Mouse (Mus musculus): Measurements from ENCODE around the gene Glis3. TPM values are rescaled to one million over a fixed set of nuclear protein-coding genes. Genes with fewer than 3 reads are reported as not detected.

The Glis3 gene
- polyA plus RNA-seq, 1 experiment from 2014 or later = 0.27 TPM

- Histone ChIP-seq H3K36me3 (ENCODE audit: control insufficient read depth, insufficient read depth) (no peaks in the 10 kb centered on the region), H3K9me3 (replicated peaks; ENCODE audit: control insufficient read depth, low read length) (no peaks in the 10 kb centered on the region), H3K27ac (ENCODE audit: low read length) (no peak overlapping the region), H3K4me2 (ENCODE audit: low read depth, low read length) (no peak overlapping the region), H3K9ac (ENCODE audit: low read depth, low read length) (no peak overlapping the region), H3K4me1 (ENCODE audit: control insufficient read depth, low read depth, low read length) (no peaks in the 10 kb centered on the region), H3K4me3 (ENCODE audit: low read depth, low read length) (no peak overlapping the region), H3K27me3 (ENCODE audit: control insufficient read depth, insufficient read depth, low read depth, low read length) (no peaks in the 10 kb centered on the region)
- WGBS (ENCODE audit: insufficient replicate concordance) = 56% methylated on average over 7 of the region's 7 CpGs
- no peak for ATAC-seq (ENCODE audit: low read depth)
Observed at GRCm38 (mm10) chr19:28591736-28592477, 88.0 kb downstream of the Glis3 start.

- no peak for ATAC-seq (ENCODE audit: low read depth)
- H3K4me3 ChIP-seq (ENCODE audit: low read depth, low read length) = no peak overlapping the region
- H3K4me1 ChIP-seq (ENCODE audit: control insufficient read depth, low read depth, low read length) = no peaks in the 10 kb centered on the region
- no peak overlapping the region for H3K27ac ChIP-seq (ENCODE audit: low read length)
- no peaks in the 10 kb centered on the region for H3K36me3 ChIP-seq (ENCODE audit: control insufficient read depth, insufficient read depth)
- no peaks in the 10 kb centered on the region for H3K27me3 ChIP-seq (ENCODE audit: control insufficient read depth, insufficient read depth, low read depth, low read length)
- 62% methylated on average over 8 of the region's 8 CpGs for WGBS (ENCODE audit: insufficient replicate concordance)
- H3K4me2 ChIP-seq (ENCODE audit: low read depth, low read length) = no peak overlapping the region
- H3K9ac ChIP-seq (ENCODE audit: low read depth, low read length) = no peak overlapping the region
- H3K9me3 ChIP-seq (replicated peaks; ENCODE audit: control insufficient read depth, low read length) = no peaks in the 10 kb centered on the region
Observed at GRCm38 (mm10) chr19:28580499-28580898, 99.4 kb downstream of the Glis3 start.

- no peak for ATAC-seq (ENCODE audit: low read depth)
- Histone ChIP-seq H3K4me2 (ENCODE audit: low read depth, low read length) (no peak overlapping the region), H3K4me3 (ENCODE audit: low read depth, low read length) (no peak overlapping the region), H3K9me3 (replicated peaks; ENCODE audit: control insufficient read depth, low read length) (no peaks in the 10 kb centered on the region), H3K27me3 (ENCODE audit: control insufficient read depth, insufficient read depth, low read depth, low read length) (no peaks in the 10 kb centered on the region), H3K36me3 (ENCODE audit: control insufficient read depth, insufficient read depth) (no peaks in the 10 kb centered on the region), H3K4me1 (ENCODE audit: control insufficient read depth, low read depth, low read length) (no peaks in the 10 kb centered on the region), H3K27ac (ENCODE audit: low read length) (no peak overlapping the region), H3K9ac (ENCODE audit: low read depth, low read length) (no peak overlapping the region)
- WGBS (ENCODE audit: insufficient replicate concordance) = 56% methylated on average over 14 of the region's 14 CpGs
Observed at GRCm38 (mm10) chr19:28579724-28580375, 100.0 kb downstream of the Glis3 start.

- WGBS (ENCODE audit: insufficient replicate concordance) = 77% methylated on average over 12 of the region's 12 CpGs
- H3K4me3 ChIP-seq (ENCODE audit: low read depth, low read length) = no peak overlapping the region
- no peak overlapping the region for H3K4me2 ChIP-seq (ENCODE audit: low read depth, low read length)
- H3K4me1 ChIP-seq (ENCODE audit: control insufficient read depth, low read depth, low read length) = no peaks in the 10 kb centered on the region
- no peaks in the 10 kb centered on the region for H3K36me3 ChIP-seq (ENCODE audit: control insufficient read depth, insufficient read depth)
- H3K27me3 ChIP-seq (ENCODE audit: control insufficient read depth, insufficient read depth, low read depth, low read length) = no peaks in the 10 kb centered on the region
- no peaks in the 10 kb centered on the region for H3K9me3 ChIP-seq (replicated peaks; ENCODE audit: control insufficient read depth, low read length)
- H3K9ac ChIP-seq (ENCODE audit: low read depth, low read length) = no peak overlapping the region
- ATAC-seq (ENCODE audit: low read depth) = no peak
- no peak overlapping the region for H3K27ac ChIP-seq (ENCODE audit: low read length)
Observed at GRCm38 (mm10) chr19:28577023-28577422, 102.9 kb downstream of the Glis3 start.

GRCm38 (mm10) chr19:28576619-28577018 is 103.3 kb downstream of the Glis3 start:
- WGBS (ENCODE audit: insufficient replicate concordance) = 65% methylated on average over 6 of the region's 6 CpGs
- Histone ChIP-seq H3K4me3 (ENCODE audit: low read depth, low read length) (no peak overlapping the region), H3K9ac (ENCODE audit: low read depth, low read length) (no peak overlapping the region), H3K36me3 (ENCODE audit: control insufficient read depth, insufficient read depth) (no peaks in the 10 kb centered on the region), H3K27ac (ENCODE audit: low read length) (no peak overlapping the region), H3K9me3 (replicated peaks; ENCODE audit: control insufficient read depth, low read length) (no peaks in the 10 kb centered on the region), H3K27me3 (ENCODE audit: control insufficient read depth, insufficient read depth, low read depth, low read length) (no peaks in the 10 kb centered on the region), H3K4me2 (ENCODE audit: low read depth, low read length) (no peak overlapping the region), H3K4me1 (ENCODE audit: control insufficient read depth, low read depth, low read length) (no peaks in the 10 kb centered on the region)
- ATAC-seq (ENCODE audit: low read depth) = no peak

- ATAC-seq (ENCODE audit: low read depth) = no peak
- no peaks in the 10 kb centered on the region for H3K4me1 ChIP-seq (ENCODE audit: control insufficient read depth, low read depth, low read length)
- H3K9ac ChIP-seq (ENCODE audit: low read depth, low read length) = no peak overlapping the region
- H3K9me3 ChIP-seq (replicated peaks; ENCODE audit: control insufficient read depth, low read length) = no peaks in the 10 kb centered on the region
- H3K27me3 ChIP-seq (ENCODE audit: control insufficient read depth, insufficient read depth, low read depth, low read length) = no peaks in the 10 kb centered on the region
- no peak overlapping the region for H3K27ac ChIP-seq (ENCODE audit: low read length)
- H3K4me2 ChIP-seq (ENCODE audit: low read depth, low read length) = no peak overlapping the region
- H3K36me3 ChIP-seq (ENCODE audit: control insufficient read depth, insufficient read depth) = no peaks in the 10 kb centered on the region
- no peak overlapping the region for H3K4me3 ChIP-seq (ENCODE audit: low read depth, low read length)
- 69% methylated on average over 3 of the region's 3 CpGs for WGBS (ENCODE audit: insufficient replicate concordance)
Observed at GRCm38 (mm10) chr19:28573641-28574040, 106.2 kb downstream of the Glis3 start.

GRCm38 (mm10) chr19:28569856-28570255 is 110.0 kb downstream of the Glis3 start:
- H3K4me3 ChIP-seq (ENCODE audit: low read depth, low read length) = no peak overlapping the region
- H3K27me3 ChIP-seq (ENCODE audit: control insufficient read depth, insufficient read depth, low read depth, low read length) = no peaks in the 10 kb centered on the region
- 62% methylated on average over 3 of the region's 3 CpGs for WGBS (ENCODE audit: insufficient replicate concordance)
- H3K27ac ChIP-seq (ENCODE audit: low read length) = no peak overlapping the region
- no peak overlapping the region for H3K4me2 ChIP-seq (ENCODE audit: low read depth, low read length)
- H3K4me1 ChIP-seq (ENCODE audit: control insufficient read depth, low read depth, low read length) = no peaks in the 10 kb centered on the region
- no peak overlapping the region for H3K9ac ChIP-seq (ENCODE audit: low read depth, low read length)
- H3K9me3 ChIP-seq (replicated peaks; ENCODE audit: control insufficient read depth, low read length) = no peaks in the 10 kb centered on the region
- ATAC-seq (ENCODE audit: low read depth) = no peak
- no peaks in the 10 kb centered on the region for H3K36me3 ChIP-seq (ENCODE audit: control insufficient read depth, insufficient read depth)

- no peak overlapping the region for H3K4me3 ChIP-seq (ENCODE audit: low read depth, low read length)
- no peaks in the 10 kb centered on the region for H3K36me3 ChIP-seq (ENCODE audit: control insufficient read depth, insufficient read depth)
- no peak for ATAC-seq (ENCODE audit: low read depth)
- WGBS (ENCODE audit: insufficient replicate concordance) = 23% methylated on average over 1 of the region's 1 CpGs
- H3K4me2 ChIP-seq (ENCODE audit: low read depth, low read length) = no peak overlapping the region
- no peak overlapping the region for H3K9ac ChIP-seq (ENCODE audit: low read depth, low read length)
- no peaks in the 10 kb centered on the region for H3K9me3 ChIP-seq (replicated peaks; ENCODE audit: control insufficient read depth, low read length)
- no peak overlapping the region for H3K27ac ChIP-seq (ENCODE audit: low read length)
- H3K4me1 ChIP-seq (ENCODE audit: control insufficient read depth, low read depth, low read length) = no peaks in the 10 kb centered on the region
- no peaks in the 10 kb centered on the region for H3K27me3 ChIP-seq (ENCODE audit: control insufficient read depth, insufficient read depth, low read depth, low read length)
Observed at GRCm38 (mm10) chr19:28567100-28567499, 112.8 kb downstream of the Glis3 start.

- H3K4me3 ChIP-seq (ENCODE audit: low read depth, low read length) = no peak overlapping the region
- no peak overlapping the region for H3K9ac ChIP-seq (ENCODE audit: low read depth, low read length)
- H3K4me2 ChIP-seq (ENCODE audit: low read depth, low read length) = no peak overlapping the region
- H3K27ac ChIP-seq (ENCODE audit: low read length) = no peak overlapping the region
- WGBS (ENCODE audit: insufficient replicate concordance) = 25% methylated on average over 2 of the region's 2 CpGs
- ATAC-seq (ENCODE audit: low read depth) = no peak
- H3K4me1 ChIP-seq (ENCODE audit: control insufficient read depth, low read depth, low read length) = no peaks in the 10 kb centered on the region
- no peaks in the 10 kb centered on the region for H3K36me3 ChIP-seq (ENCODE audit: control insufficient read depth, insufficient read depth)
- H3K9me3 ChIP-seq (replicated peaks; ENCODE audit: control insufficient read depth, low read length) = no peaks in the 10 kb centered on the region
- no peaks in the 10 kb centered on the region for H3K27me3 ChIP-seq (ENCODE audit: control insufficient read depth, insufficient read depth, low read depth, low read length)
Observed at GRCm38 (mm10) chr19:28566554-28566953, 113.3 kb downstream of the Glis3 start.

All from liver, embryonic 16.5 days (tissue).